Comparison of ENCODE assay signal across 31 mouse cellular contexts in genomic region chr13:19613426-19613825, GRCm38 (mm10). TPM values are rescaled to one million over a fixed set of nuclear protein-coding genes. Genes with fewer than 3 reads are reported as not detected.
"Had no signal": no experiment of that assay in that cellular context is flagged by ENCODE, and none has a peak within 500 bp of the region (broad histone marks: within the 10 kb centered on the region; RNA-seq: fewer than 3 reads in every experiment).

No protein-coding gene starts in this region.

- H3K4me3 ChIP-seq: left cerebral cortex, adult 2 months; limb, embryonic 12.5 days; limb, embryonic 13.5 days; limb, embryonic 15.5 days; liver, embryonic 12.5 days; liver, embryonic 13.5 days; liver, embryonic 15.5 days; lung, embryonic 15.5 days; megakaryocyte, embryonic 14.5 days; midbrain, embryonic 10.5 days; midbrain, embryonic 12.5 days; midbrain, embryonic 13.5 days; midbrain, embryonic 15.5 days; myocyte; neural tube, embryonic 12.5 days; neural tube, embryonic 13.5 days had no signal

- H3K9me3 ChIP-seq: limb, embryonic 12.5 days; limb, embryonic 13.5 days; limb, embryonic 15.5 days; liver, embryonic 12.5 days; liver, embryonic 13.5 days; liver, embryonic 15.5 days; lung, embryonic 15.5 days; megakaryocyte, embryonic 14.5 days; midbrain, embryonic 10.5 days; midbrain, embryonic 12.5 days; midbrain, embryonic 13.5 days; midbrain, embryonic 15.5 days; neural tube, embryonic 12.5 days; neural tube, embryonic 13.5 days had no signal

- H3K9ac ChIP-seq: limb, embryonic 12.5 days; limb, embryonic 13.5 days; limb, embryonic 15.5 days; liver, embryonic 12.5 days; liver, embryonic 13.5 days; liver, embryonic 14.5 days; liver, embryonic 15.5 days; liver, postnatal 0 days; lung, embryonic 14.5 days; lung, embryonic 15.5 days; midbrain, embryonic 12.5 days; midbrain, embryonic 13.5 days; midbrain, embryonic 15.5 days; neural tube, embryonic 12.5 days; neural tube, embryonic 13.5 days had no signal

- ATAC-seq: liver, embryonic 12.5 days; liver, postnatal 0 days; lung, postnatal 0 days; midbrain, embryonic 15.5 days; midbrain, embryonic 16.5 days had no signal

- H3K27ac ChIP-seq: left cerebral cortex, adult 2 months; limb, embryonic 12.5 days; limb, embryonic 13.5 days; limb, embryonic 15.5 days; liver, embryonic 12.5 days; liver, embryonic 13.5 days; liver, embryonic 14.5 days; liver, embryonic 15.5 days; lung, embryonic 15.5 days; macrophage; midbrain, embryonic 13.5 days; neural tube, embryonic 12.5 days; neural tube, embryonic 13.5 days had no signal

- H3K4me1 ChIP-seq: limb, embryonic 12.5 days; limb, embryonic 13.5 days; limb, embryonic 15.5 days; lung, embryonic 15.5 days; megakaryocyte, embryonic 14.5 days had no signal

- H3K36me3 ChIP-seq: limb, embryonic 12.5 days; limb, embryonic 13.5 days; limb, embryonic 15.5 days; liver, embryonic 12.5 days; liver, embryonic 13.5 days; liver, embryonic 15.5 days; lung, embryonic 15.5 days; midbrain, embryonic 12.5 days; midbrain, embryonic 15.5 days; neural tube, embryonic 12.5 days; neural tube, embryonic 13.5 days had no signal

- H3K4me2 ChIP-seq: limb, embryonic 12.5 days; limb, embryonic 13.5 days; limb, embryonic 15.5 days; liver, embryonic 11.5 days; liver, embryonic 12.5 days; liver, embryonic 13.5 days; liver, embryonic 15.5 days; lung, embryonic 14.5 days; lung, embryonic 15.5 days; midbrain, embryonic 12.5 days; midbrain, embryonic 13.5 days; midbrain, embryonic 15.5 days; neural tube, embryonic 12.5 days; neural tube, embryonic 13.5 days had no signal

- DNase-seq: left cerebral cortex, postnatal 4 days; liver; liver, embryonic 13.5 days; liver, postnatal 0 days; lung, adult 18-20 months; lung, adult 2 months; lung, embryonic 14.5 days; lung, postnatal 10 days; lung, postnatal 14 days; lung, postnatal 36 days; lung, postnatal 4 days had no signal

- H3K27me3 ChIP-seq: limb, embryonic 12.5 days; limb, embryonic 13.5 days; limb, embryonic 15.5 days; liver, embryonic 12.5 days; liver, embryonic 13.5 days; liver, embryonic 15.5 days; lung, embryonic 15.5 days; megakaryocyte, embryonic 14.5 days; midbrain, embryonic 12.5 days; midbrain, embryonic 13.5 days; midbrain, embryonic 15.5 days; neural tube, embryonic 12.5 days; neural tube, embryonic 13.5 days had no signal

RNA-seq across cellular contexts. Expression of gene Sfrp4, which starts 9.5 kb away (rescaled TPM):
- polyA plus RNA-seq: macrophage had no signal
